Mouse (Mus musculus): ENCODE results near the gene Rhox4b.
"Not testable (repeated sequence)": the region's sequence is repeated elsewhere in the genome, so short reads cannot be mapped to it uniquely, and the experiment has no call there.

Gene Rhox4b

GRCm38 (mm10) chrX:37432194-37432593 is at the start of gene Rhox4b:
Gene Rhox4b (plus strand): TSS chrX:37432494.
- not testable (repeated sequence) for DNase-seq (ENCODE audit: low spot score)

- DNase-seq (ENCODE audit: low spot score), result not testable (repeated sequence)
Measured at GRCm38 (mm10) chrX:37390548-37390947, 41.7 kb upstream of the Rhox4b start, which contains the start of gene Rhox4a2. Gene Rhox4a2 (plus strand): TSS chrX:37390848.

GRCm38 (mm10) chrX:37411767-37412166 is 20.5 kb upstream of the Rhox4b start, which contains the start of gene Rhox2b:
Gene Rhox2b (plus strand): TSS chrX:37412067.
- not testable (repeated sequence) for DNase-seq (ENCODE audit: low spot score)

GRCm38 (mm10) chrX:37453380-37453779 is 21.1 kb downstream of the Rhox4b start, which contains the start of gene Rhox2c:
Gene Rhox2c (plus strand): TSS chrX:37453680.
- DNase-seq (ENCODE audit: low spot score), result not testable (repeated sequence)

- DNase-seq (ENCODE audit: low spot score), result not testable (repeated sequence)
Measured at GRCm38 (mm10) chrX:37458285-37458684, 26.0 kb downstream of the Rhox4b start, which contains the start of gene Rhox3c. Gene Rhox3c (plus strand): TSS chrX:37458585.

GRCm38 (mm10) chrX:37480037-37480436 is 47.7 kb downstream of the Rhox4b start, which contains the start of gene Rhox4c:
Gene Rhox4c (plus strand): TSS chrX:37480337.
- not testable (repeated sequence) for DNase-seq (ENCODE audit: low spot score)
